Mouse (Mus musculus) 3134 (cell line): ENCODE results near the gene Olfr854.

ENCODE experiments used
- DNase-seq: peaks from one replicate; pipeline ENCODE4 v3.0.0-alpha.2; 2011; ENCODE audit warnings: low spot score; ENCODE audit not compliant: insufficient read length; ENCODE audit errors: extremely low read depth

Gene Olfr854

GRCm38 (mm10) chr9:19567282-19567681 is at the start of gene Olfr854:
Gene Olfr854 (minus strand): TSS chr9:19567382.
- no peak for DNase-seq

GRCm38 (mm10) chr9:19582317-19582716 is 15.1 kb upstream of the Olfr854 start, which contains the start of gene Olfr855:
Gene Olfr855 (plus strand): TSS chr9:19582617.
- no peak for DNase-seq

GRCm38 (mm10) chr9:19540976-19541375 is 26.2 kb downstream of the Olfr854 start, which contains the start of gene Olfr853:
Gene Olfr853 (minus strand): TSS chr9:19541076.
- no peak for DNase-seq
